Mouse (Mus musculus): ENCODE data around the gene Gys1.
"Not testable (repeated sequence)": the region's sequence is repeated elsewhere in the genome, so short reads cannot be mapped to it uniquely, and the experiment has no call there.

Gene Gys1

GRCm38 (mm10) chr7:45481374-45481927, 46.8 kb downstream of the Gys1 start, which contains the start of gene Tulp2:
Gene Tulp2 (plus strand): TSS chr7:45481877.
- peak; percentile 79 for DNase-seq (ENCODE audit: low read depth)

- no peak for DNase-seq (ENCODE audit: low read depth)
These were observed 47.5 kb downstream of the Gys1 start for GRCm38 (mm10) chr7:45482166-45482565.

GRCm38 (mm10) chr7:45484985-45485384, 50.3 kb downstream of the Gys1 start:
- not testable (repeated sequence) for DNase-seq (ENCODE audit: low read depth)

- DNase-seq (ENCODE audit: low read depth), result no peak
These were observed 51.5 kb downstream of the Gys1 start for GRCm38 (mm10) chr7:45486158-45486557.

- DNase-seq (ENCODE audit: low read depth), result no peak
These were observed 52.2 kb downstream of the Gys1 start, which contains the start of gene Gm45808 for GRCm38 (mm10) chr7:45486761-45487415. Gene Gm45808 (minus strand): TSS chr7:45486811.

GRCm38 (mm10) chr7:45487861-45488292, 53.2 kb downstream of the Gys1 start:
- DNase-seq (ENCODE audit: low read depth), result no peak

GRCm38 (mm10) chr7:45488293-45489204, 53.9 kb downstream of the Gys1 start, which contains the start of gene Dhdh:
Gene Dhdh (minus strand): TSS chr7:45488805.
- peak; percentile 60 for DNase-seq (ENCODE audit: low read depth)

GRCm38 (mm10) chr7:45489578-45489977, 54.9 kb downstream of the Gys1 start:
- no peak for DNase-seq (ENCODE audit: low read depth)

- DNase-seq (ENCODE audit: low read depth), result no peak
These were observed 56.2 kb downstream of the Gys1 start for GRCm38 (mm10) chr7:45490822-45491221.

- DNase-seq (ENCODE audit: low read depth), result peak; percentile 49
These were observed 56.6 kb downstream of the Gys1 start for GRCm38 (mm10) chr7:45491264-45491663.

- DNase-seq (ENCODE audit: low read depth), result no peak
These were observed 57.7 kb downstream of the Gys1 start for GRCm38 (mm10) chr7:45492225-45492844.

- no peak for DNase-seq (ENCODE audit: low read depth)
These were observed 58.3 kb downstream of the Gys1 start for GRCm38 (mm10) chr7:45492951-45493350.

GRCm38 (mm10) chr7:45494548-45494947, 59.9 kb downstream of the Gys1 start:
- no peak for DNase-seq (ENCODE audit: low read depth)

GRCm38 (mm10) chr7:45498427-45498826, 63.8 kb downstream of the Gys1 start:
- DNase-seq (ENCODE audit: low read depth), result no peak
